Mouse (Mus musculus) limb, embryonic 10.5 days (tissue): Measurements from ENCODE around the gene Tmem14a. TPM values are rescaled to one million over a fixed set of nuclear protein-coding genes. Genes with fewer than 3 reads are reported as not detected.
"Not testable (repeated sequence)": the region's sequence is repeated elsewhere in the genome, so short reads cannot be mapped to it uniquely, and the experiment has no call there.

Experiments used
- DNase-seq: peaks from one replicate; pipeline ENCODE4 v3.0.0-alpha.2; 2017; ENCODE audit warnings: low spot score
- H3K27ac ChIP-seq: fragments of 300-500 bp; sonication (generic); 2 replicates; pipeline ENCODE4 v1.5.1; 2016; ENCODE audit warnings: mild to moderate bottlenecking
- H3K27me3 ChIP-seq: fragments of 300-500 bp; sonication (generic); 2 replicates; pipeline ENCODE4 v1.6.1; 2016; ENCODE audit warnings: low read depth, mild to moderate bottlenecking; ENCODE audit not compliant: poor library complexity, severe bottlenecking
- H3K36me3 ChIP-seq: fragments of 300-500 bp; sonication (generic); 2 replicates; pipeline ENCODE4 v1.6.1; 2016; ENCODE audit warnings: mild to moderate bottlenecking, moderate library complexity
- H3K4me1 ChIP-seq: fragments of 300-500 bp; sonication (generic); 2 replicates; pipeline ENCODE4 v1.6.1; 2016
- H3K4me3 ChIP-seq: fragments of 300-500 bp; sonication (generic); 2 replicates; pipeline ENCODE4 v1.5.1; 2016; ENCODE audit warnings: mild to moderate bottlenecking, moderate library complexity
- H3K9me3 ChIP-seq: fragments of 300-500 bp; sonication (generic); replicated peaks from 2 replicates; pipeline ENCODE4 v1.6.1; 2016; ENCODE audit warnings: mild to moderate bottlenecking
- WGBS: fragments of 180-500 bp; shearing (Covaris S2); methylation state at CpG from one replicate; pipeline ENCODE4 v1.1.7; 2016; 5-methylcytosine and 5-hydroxymethylcytosine counted together
- polyA plus RNA-seq: library from polyadenylated mRNA; unstranded; fragments of >200 nt; fragmentation: Nextera tagmentation; extraction: Ambion mirVana; gene quantifications from 2 replicates; pipeline ENCODE4 v1.2.1, GENCODE M21; 2016

Gene Tmem14a
- polyA plus RNA-seq, 1 experiment from 2014 or later = 7.8 TPM

- WGBS = 74% methylated on average over 5 of the region's 5 CpGs
- DNase-seq = no peak
- H3K4me3 ChIP-seq = no peak overlapping the region
- H3K36me3 ChIP-seq = no peaks in the 10 kb centered on the region
- H3K9me3 ChIP-seq = no peaks in the 10 kb centered on the region
- no peaks in the 10 kb centered on the region for H3K27me3 ChIP-seq
- H3K4me1 ChIP-seq = no peaks in the 10 kb centered on the region
- H3K27ac ChIP-seq = no peak overlapping the region
These were observed 38.5 kb downstream of the Tmem14a start for GRCm38 (mm10) chr1:21256871-21257270.

- not testable (repeated sequence) for H3K36me3 ChIP-seq, DNase-seq
- WGBS = 88% methylated on average over 8 of the region's 8 CpGs
These were observed 41.6 kb downstream of the Tmem14a start for GRCm38 (mm10) chr1:21259981-21260380.

GRCm38 (mm10) chr1:21262401-21262800 is 44.0 kb downstream of the Tmem14a start:
- no peaks in the 10 kb centered on the region for H3K4me1 ChIP-seq
- H3K27me3 ChIP-seq = no peaks in the 10 kb centered on the region
- WGBS = 94% methylated on average over 5 of the region's 5 CpGs
- no peak overlapping the region for H3K27ac ChIP-seq
- H3K36me3 ChIP-seq = no peaks in the 10 kb centered on the region
- H3K4me3 ChIP-seq = no peak overlapping the region
- no peaks in the 10 kb centered on the region for H3K9me3 ChIP-seq
- no peak for DNase-seq

More at GRCm38 (mm10) chr1:21259981-21260380, 41.6 kb downstream of the Tmem14a start:
- H3K4me3 ChIP-seq, H3K4me1 ChIP-seq, H3K27ac ChIP-seq, H3K9me3 ChIP-seq, H3K27me3 ChIP-seq: not testable (repeated sequence)

GRCm38 (mm10) chr1:21263986-21264385 is 45.6 kb downstream of the Tmem14a start:
- 83% methylated on average over 4 of the region's 4 CpGs for WGBS
- Histone ChIP-seq H3K27me3 (no peaks in the 10 kb centered on the region), H3K4me3 (no peak overlapping the region), H3K27ac (no peak overlapping the region), H3K36me3 (no peaks in the 10 kb centered on the region), H3K9me3 (no peaks in the 10 kb centered on the region), H3K4me1 (no peaks in the 10 kb centered on the region)
- DNase-seq = no peak

GRCm38 (mm10) chr1:21264747-21265146 is 46.4 kb downstream of the Tmem14a start:
- H3K36me3 ChIP-seq = no peaks in the 10 kb centered on the region
- no peak overlapping the region for H3K4me3 ChIP-seq
- no peaks in the 10 kb centered on the region for H3K9me3 ChIP-seq
- H3K27ac ChIP-seq = no peak overlapping the region
- no peaks in the 10 kb centered on the region for H3K4me1 ChIP-seq
- WGBS = 85% methylated on average over 8 of the region's 8 CpGs
- no peaks in the 10 kb centered on the region for H3K27me3 ChIP-seq
- no peak for DNase-seq

GRCm38 (mm10) chr1:21266766-21267165 is 48.4 kb downstream of the Tmem14a start:
- Histone ChIP-seq H3K4me1 (peaks cover 3% of the 10 kb centered on the region; the same call in 1 of the 2 replicates), H3K27me3 (peaks cover 1% of the 10 kb centered on the region; the same call in 1 of the 2 replicates), H3K27ac (no peak overlapping the region), H3K4me3 (no peak overlapping the region), H3K36me3 (no peaks in the 10 kb centered on the region), H3K9me3 (no peaks in the 10 kb centered on the region)
- DNase-seq = no peak
- 77% methylated on average over 1 of the region's 1 CpGs for WGBS

- not testable (repeated sequence) for H3K27me3 ChIP-seq, H3K36me3 ChIP-seq, H3K4me3 ChIP-seq, H3K9me3 ChIP-seq, H3K4me1 ChIP-seq, DNase-seq, H3K27ac ChIP-seq
- WGBS = 88% methylated on average over 7 of the region's 7 CpGs
These were observed 49.1 kb downstream of the Tmem14a start for GRCm38 (mm10) chr1:21267466-21267865.

GRCm38 (mm10) chr1:21271343-21272055 is 53.1 kb downstream of the Tmem14a start:
- DNase-seq = peak; percentile 85
- Histone ChIP-seq H3K36me3 (no peaks in the 10 kb centered on the region), H3K4me1 (peaks cover 7% of the 10 kb centered on the region; the same call in 1 of the 2 replicates), H3K4me3 (peak overlapping the region; percentile 14), H3K9me3 (no peaks in the 10 kb centered on the region), H3K27me3 (peaks cover 12% of the 10 kb centered on the region; the same call in 1 of the 2 replicates), H3K27ac (no peak overlapping the region)
- 25% methylated on average over 18 of the region's 18 CpGs for WGBS

- 19% methylated on average over 14 of the region's 14 CpGs for WGBS
- peak; percentile 38 for DNase-seq
- H3K4me3 ChIP-seq = peak overlapping the region; percentile 14
These were observed 53.7 kb downstream of the Tmem14a start for GRCm38 (mm10) chr1:21272056-21272431.

GRCm38 (mm10) chr1:21273091-21273490 is 54.7 kb downstream of the Tmem14a start:
- Histone ChIP-seq H3K4me1 (peaks cover 7% of the 10 kb centered on the region; the same call in 1 of the 2 replicates), H3K36me3 (no peaks in the 10 kb centered on the region), H3K27me3 (peaks cover 12% of the 10 kb centered on the region; the same call in 1 of the 2 replicates), H3K4me3 (no peak overlapping the region), H3K9me3 (no peaks in the 10 kb centered on the region), H3K27ac (no peak overlapping the region)
- WGBS = 93% methylated on average over 6 of the region's 6 CpGs
- DNase-seq = no peak

More at GRCm38 (mm10) chr1:21272056-21272431, 53.7 kb downstream of the Tmem14a start:
- H3K27me3 ChIP-seq = peaks cover 12% of the 10 kb centered on the region; the same call in 1 of the 2 replicates
- no peaks in the 10 kb centered on the region for H3K36me3 ChIP-seq
- H3K4me1 ChIP-seq = peaks cover 7% of the 10 kb centered on the region; the same call in 1 of the 2 replicates
- no peak overlapping the region for H3K27ac ChIP-seq
- no peaks in the 10 kb centered on the region for H3K9me3 ChIP-seq

GRCm38 (mm10) chr1:21274437-21275040 is 56.2 kb downstream of the Tmem14a start:
- Histone ChIP-seq H3K4me1 (peaks cover 7% of the 10 kb centered on the region; the same call in 1 of the 2 replicates), H3K36me3 (no peaks in the 10 kb centered on the region), H3K9me3 (no peaks in the 10 kb centered on the region), H3K4me3 (no peak overlapping the region), H3K27ac (no peak overlapping the region), H3K27me3 (peaks cover 12% of the 10 kb centered on the region; the same call in 1 of the 2 replicates)
- DNase-seq = no peak
- 87% methylated on average over 2 of the region's 2 CpGs for WGBS

GRCm38 (mm10) chr1:21275366-21275765 is 57.0 kb downstream of the Tmem14a start:
- 89% methylated on average over 5 of the region's 5 CpGs for WGBS
- H3K36me3 ChIP-seq, H3K4me3 ChIP-seq, H3K9me3 ChIP-seq, H3K27ac ChIP-seq, H3K4me1 ChIP-seq, DNase-seq: not testable (repeated sequence)
- H3K27me3 ChIP-seq = peaks cover 12% of the 10 kb centered on the region; the same call in 1 of the 2 replicates

- H3K27me3 ChIP-seq = peaks cover 12% of the 10 kb centered on the region; the same call in 1 of the 2 replicates
- 34% methylated on average over 2 of the region's 2 CpGs for WGBS
- not testable (repeated sequence) for H3K9me3 ChIP-seq, H3K4me3 ChIP-seq, H3K36me3 ChIP-seq, H3K4me1 ChIP-seq, H3K27ac ChIP-seq, DNase-seq
These were observed 57.8 kb downstream of the Tmem14a start for GRCm38 (mm10) chr1:21276158-21276557.
